Mouse (Mus musculus) cerebellum, postnatal 25 days (tissue): ENCODE measurements at regions not wholly inside any gene's neighbourhood (a gene's known extent, or its start where the extent isn't known, plus 50 kb on each side); places are given as distances from the start of the nearest gene placed in this dataset.

Experiments used
- DNase-seq, 2 experiments: peaks; one replicate each; pipeline ENCODE4 v3.0.0; 2021; ENCODE audit warnings: mixed read lengths in 2 of 2

- no peak for DNase-seq
Measured at GRCm38 (mm10) chr12:52402711-52403110, 101.1 kb upstream of the Arhgap5 start.

GRCm38 (mm10) chr12:52406386-52406785 lies 97.4 kb upstream of the Arhgap5 start:
- no peak for DNase-seq

GRCm38 (mm10) chr12:52408307-52408895 lies 95.4 kb upstream of the Arhgap5 start:
- no peak for DNase-seq

GRCm38 (mm10) chr12:52409221-52409620 lies 94.6 kb upstream of the Arhgap5 start:
- DNase-seq: no peak

GRCm38 (mm10) chr12:52412172-52412571 lies 91.6 kb upstream of the Arhgap5 start:
- DNase-seq: no peak

- DNase-seq: no peak
Measured at GRCm38 (mm10) chr12:52413046-52413473, 90.7 kb upstream of the Arhgap5 start.

- DNase-seq: no peak
Measured at GRCm38 (mm10) chr12:52422729-52423128, 81.0 kb upstream of the Arhgap5 start.

- no peak for DNase-seq
Measured at GRCm38 (mm10) chr12:52424336-52425034, 79.3 kb upstream of the Arhgap5 start.

- no peak for DNase-seq
Measured at GRCm38 (mm10) chr12:52429935-52430334, 73.8 kb upstream of the Arhgap5 start.

- DNase-seq: no peak
Measured at GRCm38 (mm10) chr12:52431933-52432332, 71.8 kb upstream of the Arhgap5 start.

- DNase-seq: no peak
Measured at GRCm38 (mm10) chr12:52434021-52434420, 69.8 kb upstream of the Arhgap5 start.

GRCm38 (mm10) chr12:52435321-52435720 lies 68.5 kb upstream of the Arhgap5 start:
- DNase-seq: no peak

- no peak for DNase-seq
Measured at GRCm38 (mm10) chr12:52435795-52436211, 68.0 kb upstream of the Arhgap5 start.

- no peak for DNase-seq
Measured at GRCm38 (mm10) chr12:52436941-52437340, 66.8 kb upstream of the Arhgap5 start.

- no peak for DNase-seq
Measured at GRCm38 (mm10) chr12:52439241-52439640, 64.5 kb upstream of the Arhgap5 start.

GRCm38 (mm10) chr12:52440868-52441365 lies 62.9 kb upstream of the Arhgap5 start:
- DNase-seq: no peak

GRCm38 (mm10) chr12:52442337-52442736 lies 61.4 kb upstream of the Arhgap5 start:
- DNase-seq: no peak

GRCm38 (mm10) chr12:52445731-52446130 lies 58.0 kb upstream of the Arhgap5 start:
- no peak for DNase-seq

- DNase-seq: no peak
Measured at GRCm38 (mm10) chr12:52446501-52446900, 57.3 kb upstream of the Arhgap5 start.

GRCm38 (mm10) chr12:52447482-52447881 lies 56.3 kb upstream of the Arhgap5 start:
- no peak for DNase-seq

GRCm38 (mm10) chr12:52448218-52448617 lies 55.6 kb upstream of the Arhgap5 start:
- DNase-seq: peak; percentile 25 to 58

GRCm38 (mm10) chr12:52453890-52454289 lies 49.9 kb upstream of the Arhgap5 start:
- DNase-seq: no peak
